Mouse (Mus musculus) urinary bladder, postnatal 10 days (tissue): Measurements from ENCODE around the gene Trim40.
"Not testable (repeated sequence)": the region's sequence is repeated elsewhere in the genome, so short reads cannot be mapped to it uniquely, and the experiment has no call there.

Source experiments
- DNase-seq: peaks from one replicate; pipeline ENCODE4 v3.0.0; 2022; ENCODE audit warnings: low spot score

Trim40 gene

DNA sequence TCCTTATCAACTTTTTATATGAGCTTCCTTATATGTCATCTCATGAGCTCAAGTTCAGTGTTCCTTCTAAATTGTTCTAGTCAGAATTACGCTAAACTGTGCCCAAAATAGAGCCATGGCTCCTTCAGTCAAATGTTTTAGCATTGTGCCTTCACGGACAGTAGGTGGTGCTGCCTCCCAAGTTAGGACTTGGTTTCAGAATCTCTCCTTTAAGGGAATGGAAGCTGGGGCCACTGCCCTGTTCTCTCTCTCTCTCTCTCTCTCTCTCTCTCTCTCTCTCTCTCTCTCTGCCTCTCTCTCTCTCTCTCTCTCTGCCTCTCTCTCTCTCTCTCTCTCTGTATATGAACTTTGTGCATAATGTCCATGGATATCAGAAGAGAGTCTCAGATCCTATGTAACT is 2.4 kb upstream of the Trim40 start:
- DNase-seq, result no peak

DNA sequence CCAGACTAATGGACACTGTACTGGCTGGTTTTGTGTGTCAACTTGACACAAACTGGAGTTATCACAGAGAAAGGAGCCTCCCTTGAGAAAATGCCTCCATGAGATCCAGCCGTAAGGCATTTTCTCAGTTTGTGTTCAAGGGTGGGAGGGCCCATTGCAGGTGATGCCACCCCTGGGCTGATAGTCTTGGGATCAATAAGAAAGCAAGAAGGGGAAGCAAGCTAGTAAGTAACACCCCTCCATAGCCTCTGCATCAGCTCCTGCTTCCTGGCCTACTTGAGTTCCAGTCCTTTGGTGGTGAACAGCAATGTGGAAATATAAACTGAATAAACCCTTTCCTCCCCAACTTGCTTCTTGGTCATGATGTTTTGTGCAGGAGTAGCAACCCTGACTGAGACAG is 1.6 kb upstream of the Trim40 start:
- not testable (repeated sequence) for DNase-seq

DNA sequence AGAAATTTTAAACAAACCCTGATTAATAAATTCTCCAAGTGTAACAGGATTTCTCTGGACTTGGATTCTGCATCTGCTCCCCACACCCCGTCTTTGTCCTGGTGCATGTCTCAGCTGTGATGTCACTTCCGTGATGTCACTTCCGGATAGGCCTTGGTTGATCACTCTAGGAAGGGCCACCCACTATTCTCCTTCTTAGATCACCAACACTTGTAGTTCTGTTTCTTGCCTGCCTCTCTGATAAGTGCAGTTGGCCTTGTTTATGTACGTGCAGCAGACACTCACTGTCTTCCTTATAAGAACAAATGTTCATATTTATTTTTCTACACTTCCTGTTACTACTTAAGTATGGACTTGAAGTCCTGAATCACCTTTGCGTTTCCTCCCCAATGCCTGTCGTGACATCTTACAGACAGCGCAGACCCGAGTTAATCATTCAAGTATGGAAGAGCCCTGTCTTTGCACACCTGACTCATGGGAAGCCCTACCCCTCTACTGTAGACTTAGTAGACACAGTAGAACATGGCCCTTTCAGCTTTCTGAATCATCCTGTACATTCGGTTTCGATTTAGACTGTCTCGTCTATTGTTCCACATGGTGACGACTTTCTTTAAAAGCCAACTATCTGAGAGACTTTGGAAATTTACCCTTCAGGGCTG is 4.7 kb downstream of the Trim40 start:
- DNase-seq, result no peak

DNA sequence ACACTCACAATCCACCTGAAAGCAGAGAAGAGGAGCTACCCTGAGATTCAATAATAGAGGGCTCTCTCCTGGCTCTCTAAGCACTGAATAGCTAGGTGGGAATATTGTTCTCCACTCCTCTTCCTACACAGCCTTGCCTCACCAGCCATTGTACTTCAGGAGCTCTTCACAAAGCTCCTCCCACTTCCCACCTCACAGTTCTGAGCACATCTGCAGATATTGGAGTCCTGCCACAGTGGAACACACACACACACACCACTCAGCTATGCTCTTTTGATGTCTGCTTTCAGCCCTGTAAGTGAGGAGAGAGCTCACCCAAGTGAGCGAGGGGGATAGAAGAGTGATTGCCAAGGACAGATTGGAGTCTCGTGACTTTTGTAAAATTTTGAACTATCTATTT is 6.6 kb downstream of the Trim40 start:
- no peak for DNase-seq

DNA sequence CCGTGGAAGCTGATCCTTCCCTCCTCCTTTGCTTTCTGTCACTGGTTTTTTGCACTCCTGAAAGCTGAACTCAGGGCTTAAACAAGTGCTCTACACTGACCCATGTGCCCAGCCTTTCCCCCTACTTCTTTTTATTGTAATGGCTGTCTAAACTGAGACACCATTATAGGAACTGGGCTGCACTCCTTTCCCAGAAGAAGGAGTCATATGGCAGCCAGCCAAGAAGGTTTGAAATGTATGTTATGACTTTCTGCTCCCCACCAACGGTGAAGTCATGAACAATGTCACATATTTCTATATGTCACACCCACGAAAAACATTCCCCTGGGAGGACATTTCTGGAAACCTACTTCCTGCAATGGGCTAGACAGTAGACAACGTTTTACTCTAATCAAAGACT is 15.3 kb downstream of the Trim40 start:
- DNase-seq, result no peak

DNA sequence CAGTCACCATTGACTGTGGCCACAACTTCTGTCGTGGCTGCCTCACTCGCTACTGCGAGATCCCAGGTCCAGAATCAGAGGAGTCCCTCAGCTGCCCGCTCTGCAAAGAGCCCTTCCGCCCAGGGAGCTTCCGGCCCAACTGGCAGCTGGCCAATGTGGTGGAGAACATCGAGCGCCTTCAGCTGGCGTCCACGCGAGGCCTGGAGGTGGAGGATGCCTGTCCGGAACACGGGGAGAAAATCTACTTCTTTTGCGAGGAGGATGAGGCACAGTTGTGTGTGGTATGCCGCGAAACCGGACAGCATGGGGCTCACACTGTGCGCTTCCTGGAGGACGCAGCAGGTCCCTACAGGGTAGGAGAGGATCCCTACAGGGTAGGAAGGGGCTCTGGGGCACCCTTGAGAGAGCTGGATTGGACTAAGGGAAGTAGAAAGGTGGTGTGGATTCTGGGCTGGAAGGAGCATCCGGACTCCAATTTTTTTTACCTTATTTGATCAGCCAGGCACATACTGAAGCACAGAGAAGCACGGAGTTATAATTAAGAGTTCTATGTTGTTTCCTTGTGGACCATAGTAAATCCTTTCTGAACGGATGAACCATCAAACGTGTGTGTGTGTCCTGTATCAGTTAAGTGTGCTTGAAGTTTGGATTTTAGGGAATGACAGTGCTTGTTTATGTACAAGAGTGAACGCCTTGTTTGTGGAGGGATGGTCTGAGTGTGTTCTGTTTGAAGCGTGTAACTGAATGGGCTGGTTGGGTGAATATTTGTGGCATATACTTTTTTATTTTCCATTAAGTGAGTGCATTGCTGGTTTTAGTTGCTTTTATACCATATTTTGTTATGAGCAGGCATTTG is 19.7 kb downstream of the Trim40 start:
- DNase-seq, result no peak

DNA sequence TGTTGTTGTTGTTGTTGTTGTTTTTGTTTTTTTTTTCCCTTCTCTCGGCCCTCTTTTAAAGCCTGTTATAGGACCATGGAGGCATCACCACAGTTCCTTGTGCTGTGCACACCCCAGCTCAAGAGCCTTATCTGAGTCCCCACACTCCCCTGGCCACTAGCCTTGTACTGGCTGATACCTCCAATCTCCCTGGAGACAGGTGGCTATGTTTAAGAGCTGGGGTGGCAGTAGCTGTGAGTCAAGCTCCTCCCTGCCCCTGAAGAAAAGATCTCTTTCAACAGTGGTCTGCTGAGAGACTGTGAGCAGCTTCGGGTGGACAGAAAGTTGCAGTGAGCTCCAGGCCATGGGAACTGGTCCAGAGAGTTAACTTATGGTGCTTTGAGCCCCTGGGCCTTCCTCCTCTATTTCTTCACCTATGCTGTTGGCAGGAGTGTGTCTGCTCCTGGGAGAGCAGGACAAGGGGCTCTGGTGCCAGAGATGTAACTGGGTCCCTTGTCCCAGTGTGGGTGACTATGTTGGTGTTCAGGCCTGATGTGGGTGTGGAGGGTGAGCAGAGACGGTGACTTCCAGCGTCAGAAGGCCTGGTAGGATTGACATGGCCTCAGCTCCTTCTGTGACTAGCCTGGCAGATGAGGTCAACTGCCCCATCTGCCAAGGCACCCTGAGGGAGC is 20.5 kb downstream of the Trim40 start, which contains the start of gene Trim10:
Gene Trim10, plus strand, starts transcription at position 291 of the 671 bp plus-strand sequence.
- DNase-seq, result no peak

DNA sequence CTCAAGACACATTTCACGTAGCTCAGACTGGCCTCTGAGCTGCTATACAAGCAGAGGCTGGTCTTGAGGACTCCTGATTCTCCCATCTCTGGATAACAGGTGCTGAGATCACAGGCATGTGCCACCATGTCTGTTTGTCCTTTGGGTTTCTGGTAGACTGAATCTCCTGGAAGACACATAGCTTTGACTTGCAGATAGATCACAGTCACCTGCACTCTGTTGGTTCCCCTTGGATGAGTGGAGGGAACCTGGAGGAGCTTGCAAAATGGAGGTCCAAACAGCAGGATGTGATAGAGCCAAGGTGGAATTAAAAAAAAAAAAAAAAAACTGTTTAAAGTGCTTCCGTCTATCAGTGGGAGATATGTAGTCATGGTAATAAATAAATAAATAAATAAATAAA is 21.1 kb downstream of the Trim40 start:
- DNase-seq, result no peak

DNA sequence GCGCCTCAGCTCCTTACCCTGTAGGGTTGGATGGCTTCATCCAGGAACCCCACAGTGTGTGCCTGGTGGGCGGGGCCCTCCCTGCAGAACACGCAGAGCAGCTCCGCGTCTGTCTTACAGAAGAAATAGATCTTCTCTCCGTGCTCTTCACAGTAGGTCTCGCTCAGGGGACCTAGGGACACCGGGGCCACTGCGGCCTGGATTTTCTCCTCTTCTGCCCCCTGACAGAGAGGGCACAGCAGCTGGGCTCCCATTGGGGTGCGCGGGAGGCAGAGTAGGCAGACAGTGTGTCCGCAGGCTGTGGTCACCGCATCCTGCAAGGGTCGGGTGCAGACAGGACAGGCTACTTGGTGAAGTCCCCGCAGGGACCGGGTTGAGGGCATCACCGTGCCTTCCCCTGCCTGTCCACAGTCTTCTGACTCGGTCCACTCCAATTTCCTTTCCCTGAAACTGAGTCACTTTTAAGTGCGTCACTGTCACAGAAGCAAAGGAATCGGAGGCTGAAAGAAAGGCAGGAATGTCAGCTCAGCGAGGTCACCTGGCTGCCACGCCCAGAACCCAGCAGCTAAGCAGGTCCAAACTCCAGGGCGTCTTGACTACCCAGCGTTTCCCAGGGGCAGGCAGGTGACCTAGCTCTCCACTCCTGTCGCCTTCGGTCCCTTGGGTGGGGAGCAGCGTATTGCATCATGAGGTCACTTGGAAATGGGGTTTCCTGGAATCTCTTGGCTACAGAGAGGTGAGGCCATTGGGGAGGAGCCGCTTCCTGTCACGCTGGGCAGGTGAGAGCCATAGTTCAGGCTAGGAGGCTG is 23.0 kb downstream of the Trim40 start, which contains the start of gene Trim15:
Gene Trim15, minus strand, starts transcription at position 492 of the 809 bp plus-strand sequence.
- no peak for DNase-seq

DNA sequence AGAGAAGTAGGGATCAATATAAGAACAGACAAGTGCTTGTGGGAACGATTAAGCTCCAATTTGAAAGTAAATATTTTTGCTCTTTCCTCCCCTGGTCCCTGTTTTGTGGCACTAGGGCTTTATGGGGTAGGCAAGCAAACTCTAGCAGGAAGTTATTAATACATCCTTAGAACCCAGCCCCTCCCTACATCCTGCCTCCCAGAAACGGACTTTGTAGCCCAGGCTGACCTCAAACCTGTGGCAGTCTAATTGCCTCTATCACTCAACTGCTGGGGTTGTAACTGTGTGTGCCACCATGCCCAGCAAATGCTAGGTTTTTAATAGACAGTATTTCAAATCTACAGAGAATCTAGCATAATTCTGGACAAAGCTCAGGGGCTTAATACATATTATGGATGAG is 28.2 kb downstream of the Trim40 start:
- DNase-seq, result no peak

DNA sequence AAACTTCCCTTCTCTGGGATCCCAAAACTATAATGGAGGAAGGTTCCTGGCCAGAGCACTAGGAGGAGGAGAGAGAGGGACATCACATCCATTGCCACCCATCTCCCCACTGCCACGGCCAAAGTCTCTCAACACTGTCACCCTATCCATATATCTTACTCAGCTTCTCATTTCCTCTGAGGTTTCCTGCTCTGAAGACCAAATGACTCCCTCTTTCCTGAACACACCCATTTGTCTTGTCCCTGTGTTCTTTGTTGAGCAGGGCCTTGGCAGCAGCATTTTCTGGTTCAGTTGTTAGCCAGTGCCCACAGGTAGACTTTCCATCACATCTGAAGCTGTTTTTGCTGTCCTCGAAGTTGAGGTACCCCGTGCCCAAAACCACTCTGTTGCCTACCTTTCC is 31.7 kb downstream of the Trim40 start:
- no peak for DNase-seq

DNA sequence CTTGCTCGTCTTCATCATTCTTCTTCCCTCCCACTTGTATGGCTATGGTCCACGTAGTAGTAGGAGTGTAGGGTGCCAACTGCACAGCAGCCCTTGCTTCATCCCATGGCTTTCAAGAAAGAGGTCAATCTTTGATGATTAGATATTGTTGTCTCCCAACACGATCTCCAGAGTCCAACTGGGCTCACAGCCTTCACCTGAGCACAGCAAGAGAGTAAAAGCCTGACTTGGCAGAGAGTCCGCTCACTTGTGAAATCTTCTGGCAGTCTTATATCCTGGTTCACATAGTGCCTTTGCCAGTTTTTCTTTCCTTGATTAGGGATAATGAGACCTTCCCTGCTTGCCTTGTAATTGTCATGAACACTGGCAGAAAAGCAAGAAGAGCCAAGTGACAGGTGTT is 33.7 kb downstream of the Trim40 start:
- DNase-seq, result no peak

DNA sequence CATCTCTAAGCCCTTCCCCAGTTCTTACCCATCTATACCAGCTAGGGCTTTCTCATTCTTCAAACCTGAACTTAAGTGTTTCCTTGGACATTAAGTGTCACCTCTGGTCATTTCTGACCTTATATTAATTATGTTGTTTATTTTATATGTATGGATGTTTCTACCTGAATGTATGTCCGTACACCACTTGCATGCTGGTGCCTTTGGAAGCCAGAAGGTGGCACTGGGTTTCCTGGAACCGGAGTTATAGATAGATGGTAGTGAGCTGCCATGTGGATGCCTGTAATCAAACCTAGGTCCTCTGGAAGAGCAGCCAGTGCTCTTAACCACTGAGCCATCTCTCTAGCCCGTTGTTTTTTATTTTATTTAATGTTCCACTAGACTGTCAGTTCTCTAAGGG is 34.4 kb downstream of the Trim40 start:
- DNase-seq, result no peak

DNA sequence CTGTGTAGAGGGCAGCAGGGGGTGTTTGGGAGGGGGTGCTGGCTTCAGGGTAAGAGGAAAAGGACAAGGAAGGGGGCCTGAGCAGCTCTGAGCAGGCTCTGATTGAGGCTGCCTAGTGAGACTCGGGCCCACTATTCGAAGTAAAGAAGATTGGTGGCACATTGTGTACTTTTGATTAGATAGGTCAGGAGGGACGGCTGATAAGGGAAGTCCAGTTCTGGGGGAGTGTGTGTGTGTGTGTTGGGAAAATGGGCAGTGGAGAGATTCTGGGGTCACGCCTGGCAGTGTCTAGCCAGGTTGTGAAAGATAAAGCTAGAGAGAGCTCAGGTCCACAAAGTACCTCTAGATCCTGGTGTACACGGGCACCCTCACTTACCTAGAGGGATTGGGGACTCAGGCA is 38.3 kb downstream of the Trim40 start:
- no peak for DNase-seq

DNA sequence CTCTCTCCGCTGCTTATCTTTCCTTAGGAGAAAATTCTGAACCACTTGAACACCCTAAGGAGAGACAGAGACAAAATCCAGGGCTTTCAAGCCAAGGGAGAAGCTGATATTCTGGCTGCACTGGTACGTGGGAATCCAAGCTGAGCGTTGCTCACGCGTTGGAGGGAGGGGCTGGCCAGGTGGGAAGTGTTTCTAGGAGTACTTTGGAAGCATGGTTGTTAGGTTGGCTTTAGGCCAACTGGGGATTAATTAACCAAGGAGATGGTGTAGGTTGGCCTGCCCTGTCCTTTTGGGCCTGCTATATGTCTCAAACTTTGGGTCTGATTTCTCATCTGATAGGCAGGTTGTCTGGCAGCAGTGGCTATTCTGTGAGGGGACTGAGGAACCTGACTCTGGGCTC is 38.7 kb downstream of the Trim40 start:
- DNase-seq, result no peak

DNA sequence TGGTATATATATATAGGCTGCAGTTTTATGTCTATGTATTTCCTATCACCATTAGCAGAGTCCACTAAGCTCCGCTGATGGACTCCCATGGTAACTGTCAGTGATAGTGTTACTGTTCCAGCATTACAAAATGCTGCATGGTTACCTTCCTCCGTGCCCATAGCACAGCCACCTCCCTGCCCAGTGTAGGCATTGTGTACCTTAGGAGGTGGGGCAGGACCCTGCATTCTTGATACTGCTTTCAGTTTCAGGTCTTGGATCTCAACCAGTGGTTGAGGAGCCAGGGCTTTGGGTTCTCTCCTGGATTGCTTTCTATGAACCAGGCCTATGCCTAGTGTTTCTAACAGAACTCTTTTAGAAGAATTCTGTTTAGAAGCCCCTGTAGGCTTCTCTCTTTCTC is 39.9 kb downstream of the Trim40 start:
- DNase-seq, result no peak

DNA sequence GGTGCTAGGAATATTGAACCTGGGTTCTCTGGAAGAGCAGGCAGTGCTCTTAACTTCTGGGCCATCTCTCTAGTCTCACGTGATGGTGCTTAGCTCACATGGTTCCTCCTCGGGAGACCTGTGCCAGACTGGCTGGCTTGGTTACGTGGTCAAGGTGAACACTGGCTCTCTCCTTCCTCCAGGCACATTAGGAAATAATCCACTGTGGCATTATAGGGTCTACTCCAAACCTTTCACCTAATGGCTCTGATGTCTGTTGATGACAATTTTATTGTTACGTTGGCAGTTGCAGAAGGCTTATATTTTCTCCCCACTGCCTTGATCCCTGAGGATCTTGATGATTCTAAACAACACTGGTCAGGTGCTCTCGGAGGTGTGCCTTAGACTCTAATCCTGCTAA is 41.0 kb downstream of the Trim40 start:
- DNase-seq, result no peak

DNA sequence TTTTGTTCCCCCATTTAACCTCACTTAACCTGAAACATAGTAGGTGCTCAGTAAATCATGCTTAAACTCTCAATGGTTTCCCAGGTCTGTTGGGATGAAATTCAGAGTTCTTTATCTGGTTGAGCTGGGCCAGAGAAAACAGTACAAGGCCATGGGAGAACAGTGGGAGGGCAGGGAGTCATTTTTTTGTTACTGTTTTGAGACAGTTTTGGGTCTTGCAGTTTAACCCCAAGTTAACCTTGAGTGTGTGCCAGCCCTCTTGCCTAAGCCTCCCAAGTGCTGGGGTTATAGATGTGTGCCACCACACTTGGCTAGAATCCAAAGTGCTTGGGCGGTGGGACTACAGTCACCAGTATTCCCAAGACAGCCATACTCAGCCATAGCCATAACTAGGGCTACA is 45.2 kb downstream of the Trim40 start:
- no peak for DNase-seq

DNA sequence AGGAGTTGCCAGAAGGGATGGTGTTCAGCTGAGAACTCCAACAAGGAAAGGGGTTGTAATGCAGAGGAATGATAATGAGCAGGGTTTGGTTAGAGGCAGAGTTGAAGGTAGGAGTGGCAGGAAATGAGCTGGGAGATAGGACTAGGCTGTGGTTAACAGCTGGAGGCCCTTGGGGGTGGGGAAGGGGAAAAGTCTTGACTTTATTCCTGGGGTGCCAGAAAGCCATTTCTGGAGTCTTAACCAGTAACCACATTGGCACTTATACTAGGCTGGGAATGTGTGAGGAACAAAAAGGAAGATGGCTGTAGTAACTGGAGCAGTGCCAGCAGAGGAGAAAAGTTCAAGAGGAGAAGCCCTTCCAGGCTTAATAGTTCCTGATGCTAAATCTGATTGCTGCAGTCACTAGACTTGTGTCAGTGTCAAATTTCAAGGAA is 45.6 kb downstream of the Trim40 start:
- no peak for DNase-seq

DNA sequence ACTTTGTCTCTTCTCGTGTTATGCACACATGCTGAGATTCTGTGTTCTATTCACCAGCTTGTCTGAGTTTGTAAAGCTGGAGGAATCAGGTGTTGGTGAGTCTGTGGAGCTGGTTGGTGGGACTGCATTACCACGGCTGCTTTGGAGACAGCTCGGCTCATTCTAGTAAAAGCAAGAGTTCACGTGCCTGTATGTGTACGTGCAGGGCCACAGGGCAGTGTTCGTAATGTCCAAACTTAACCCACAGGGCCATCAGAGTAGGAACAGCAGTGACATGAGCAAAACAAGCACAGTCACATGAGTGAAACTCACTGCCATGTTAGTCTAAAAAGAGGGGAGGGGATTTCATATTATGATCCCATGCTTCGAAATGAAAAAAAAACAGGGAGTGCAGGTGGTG is 46.2 kb downstream of the Trim40 start:
- no peak for DNase-seq

DNA sequence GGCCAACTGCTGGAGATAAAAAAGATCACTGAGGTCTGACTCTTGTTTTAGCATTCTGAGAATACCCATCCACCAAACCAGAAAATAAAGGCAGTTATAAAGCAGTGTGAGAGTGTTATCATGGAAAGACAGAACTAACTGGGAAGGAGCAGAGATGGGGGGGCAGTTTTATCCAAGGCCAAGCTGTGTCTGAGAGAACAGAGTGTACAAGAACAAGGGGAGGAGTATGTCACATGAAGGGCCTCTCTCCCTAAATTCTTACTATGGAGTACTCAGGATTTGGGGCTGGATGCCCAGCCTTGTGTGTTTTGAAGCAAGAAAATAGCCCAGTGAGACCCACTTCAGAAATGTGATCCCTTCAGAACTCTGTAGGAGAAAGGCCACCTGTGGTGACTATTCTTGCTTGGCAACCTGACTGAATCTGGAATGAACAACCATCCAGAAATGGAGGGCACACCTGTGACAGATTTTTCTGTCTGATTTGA is 48.9 kb downstream of the Trim40 start:
- no peak for DNase-seq

DNA sequence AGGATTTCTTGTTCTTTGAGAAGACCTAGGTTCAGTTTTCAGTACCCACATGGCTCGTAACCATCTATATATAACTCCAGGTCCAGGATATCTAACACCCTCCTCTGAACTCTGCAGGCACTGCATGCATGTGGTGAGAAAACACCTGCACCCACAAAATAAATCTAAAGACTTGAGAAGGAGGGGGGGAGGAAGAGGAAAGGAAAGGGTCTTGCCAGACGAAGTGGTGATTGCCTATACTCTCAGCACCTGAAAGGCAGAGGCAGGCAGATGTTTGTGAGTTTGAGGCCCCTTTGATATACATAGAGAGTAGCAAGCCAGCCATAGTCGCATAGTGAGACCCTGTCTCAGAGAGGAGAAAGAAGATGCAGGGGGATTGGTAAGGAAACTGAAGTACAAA is 50.0 kb downstream of the Trim40 start:
- no peak for DNase-seq
